Mouse (Mus musculus) bone marrow macrophage, adult 2 months (primary cell): ENCODE data around the gene Bag5. TPM values are rescaled to one million over a fixed set of nuclear protein-coding genes. Genes with fewer than 3 reads are reported as not detected.

Experiments used
- H3K27ac ChIP-seq: 2 replicates; pipeline ENCODE4 v1.5.1; 2012; ENCODE audit warnings: low read depth, low read length; ENCODE audit not compliant: insufficient read depth
- H3K4me1 ChIP-seq: 2 replicates; pipeline ENCODE4 v1.6.1; 2012; ENCODE audit warnings: low read length; ENCODE audit not compliant: control insufficient read depth, insufficient read depth
- H3K4me3 ChIP-seq: 2 replicates; pipeline ENCODE4 v1.5.1; 2012; ENCODE audit warnings: mild to moderate bottlenecking, low read length, moderate library complexity; ENCODE audit not compliant: insufficient read depth
- CTCF ChIP-seq: IDR thresholded peaks from 2 replicates; pipeline ENCODE4 v1.5.1; 2012; ENCODE audit warnings: low read depth, mild to moderate bottlenecking, low read length, moderate library complexity
- POLR2A ChIP-seq: IDR thresholded peaks from 2 replicates; pipeline ENCODE4 v1.6.1; 2012; ENCODE audit warnings: mild to moderate bottlenecking, low read depth, low read length, borderline replicate concordance
- polyA plus RNA-seq: library from polyadenylated mRNA; stranded (reverse); fragments of >200 nt; gene quantifications from 2 replicates; pipeline ENCODE4 v1.2.4, GENCODE M21; 2012; ENCODE audit not compliant: missing spikeins, insufficient read depth, insufficient read length

Bag5 gene
- polyA plus RNA-seq, 1 experiment, result 15.1 TPM

DNA sequence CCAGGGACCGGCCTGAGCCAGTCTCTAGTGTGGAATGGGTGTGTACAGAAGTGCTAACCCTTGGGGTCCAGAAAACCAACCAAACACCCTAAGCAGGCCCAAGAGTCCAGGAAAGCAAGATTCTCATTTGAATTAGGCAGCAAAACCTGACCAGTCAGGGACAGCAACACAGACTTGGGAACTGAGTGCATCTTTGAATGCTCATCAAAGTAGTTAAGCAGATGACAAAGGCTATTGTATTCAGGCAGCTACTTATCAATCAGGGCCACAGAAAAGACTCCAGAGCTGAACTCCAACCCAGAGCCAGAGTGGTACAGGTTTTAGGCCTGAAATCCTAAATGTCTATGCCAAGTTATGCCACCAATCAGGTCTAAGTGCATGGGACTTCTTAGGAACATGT lies 52.4 kb downstream of the Bag5 start:
- Histone ChIP-seq H3K27ac (no peak overlapping the region), H3K4me3 (no peak overlapping the region), H3K4me1 (no peaks in the 10 kb centered on the region)
- no peak for TF ChIP-seq CTCF
- TF ChIP-seq POLR2A, result no peak

Other genes starting within 250 kb of the Bag5 start
- gene Gm266, start 227.4 kb downstream of the Bag5 start, polyA plus RNA-seq, result not detected in 2 replicates
- 147 and 151 TPM in 2 replicates for gene Eif5, start 175.2 kb downstream of the Bag5 start, polyA plus RNA-seq
- 28.6 and 34.0 TPM in 2 replicates for gene Mark3, start 138.7 kb downstream of the Bag5 start, polyA plus RNA-seq
- gene Ckb, start 40.9 kb downstream of the Bag5 start, polyA plus RNA-seq, result 388 and 396 TPM in 2 replicates
- gene Trmt61a, start 35.2 kb downstream of the Bag5 start, polyA plus RNA-seq, result 1.2 and 2.4 TPM in 2 replicates
- gene Apopt1, start within 50 bp of the Bag5 start, polyA plus RNA-seq, result 34.5 and 38.7 TPM in 2 replicates
- gene Klc1, start 45.6 kb upstream of the Bag5 start, polyA plus RNA-seq, result 70.9 and 71.7 TPM in 2 replicates
- gene Xrcc3, start 100.6 kb upstream of the Bag5 start, polyA plus RNA-seq, result 3.6 and 3.8 TPM in 2 replicates
- gene Zfyve21, start 100.9 kb upstream of the Bag5 start, polyA plus RNA-seq, result 11.8 and 13.7 TPM in 2 replicates
- 10.5 and 12.6 TPM in 2 replicates for gene Ppp1r13b, start 194.9 kb upstream of the Bag5 start, polyA plus RNA-seq